Mouse (Mus musculus) kidney, embryonic 16.5 days (tissue): ENCODE data around the gene Rbp4. TPM values are rescaled to one million over a fixed set of nuclear protein-coding genes. Genes with fewer than 3 reads are reported as not detected.

ENCODE experiments used
- ATAC-seq: fragments of 200-750 bp; cut with Nextera tagmentation; 2 replicates; pipeline ENCODE4 v1.8.0; 2017; ENCODE audit warnings: moderate TSS enrichment; ENCODE audit not compliant: low FRiP score, low TSS enrichment
- H3K27ac ChIP-seq: fragments of 300-500 bp; sonication (generic); 2 replicates; pipeline ENCODE4 v1.5.1; 2014; ENCODE audit warnings: low read length
- H3K27me3 ChIP-seq: fragments of 300-500 bp; sonication (generic); 2 replicates; pipeline ENCODE4 v1.6.1; 2014; ENCODE audit warnings: low read length, control low read depth, mixed read lengths; ENCODE audit not compliant: insufficient read depth
- H3K36me3 ChIP-seq: fragments of 300-500 bp; sonication (generic); 2 replicates; pipeline ENCODE4 v1.6.1; 2014; ENCODE audit warnings: low read length, control low read depth, mixed read lengths; ENCODE audit not compliant: insufficient read depth
- H3K4me1 ChIP-seq: fragments of 300-500 bp; sonication (generic); 2 replicates; pipeline ENCODE4 v1.6.1; 2014; ENCODE audit warnings: low read length, control low read depth, mixed read lengths; ENCODE audit not compliant: insufficient read depth
- H3K4me2 ChIP-seq: fragments of 300-500 bp; sonication (generic); replicated peaks from 2 replicates; pipeline ENCODE4 v1.6.1; 2014; ENCODE audit warnings: low read depth, low read length
- H3K4me3 ChIP-seq: fragments of 300-500 bp; sonication (generic); 2 replicates; pipeline ENCODE4 v1.5.1; 2014; ENCODE audit warnings: mild to moderate bottlenecking, low read length
- H3K9ac ChIP-seq: fragments of 300-500 bp; sonication (generic); replicated peaks from 2 replicates; pipeline ENCODE4 v1.6.1; 2014; ENCODE audit warnings: low read length
- H3K9me3 ChIP-seq: fragments of 300-500 bp; sonication (generic); 2 replicates; pipeline ENCODE4 v1.6.1; 2016; ENCODE audit warnings: low read length, control low read depth
- WGBS: fragments of 180-500 bp; shearing (Covaris S2); extraction: QIAGEN DNeasy Blood & Tissue Kit; methylation state at CpG from one replicate; pipeline ENCODE4 v1.1.7; 2014; 5-methylcytosine and 5-hydroxymethylcytosine counted together
- polyA plus RNA-seq: library from polyadenylated mRNA; unstranded; fragments of >200 nt; fragmentation: Nextera tagmentation; extraction: Ambion mirVana; gene quantifications from 2 replicates; pipeline ENCODE4 v1.2.1, GENCODE M21; 2015

Rbp4 gene
- polyA plus RNA-seq, 1 experiment from 2014 or later = 9.1 TPM

DNA sequence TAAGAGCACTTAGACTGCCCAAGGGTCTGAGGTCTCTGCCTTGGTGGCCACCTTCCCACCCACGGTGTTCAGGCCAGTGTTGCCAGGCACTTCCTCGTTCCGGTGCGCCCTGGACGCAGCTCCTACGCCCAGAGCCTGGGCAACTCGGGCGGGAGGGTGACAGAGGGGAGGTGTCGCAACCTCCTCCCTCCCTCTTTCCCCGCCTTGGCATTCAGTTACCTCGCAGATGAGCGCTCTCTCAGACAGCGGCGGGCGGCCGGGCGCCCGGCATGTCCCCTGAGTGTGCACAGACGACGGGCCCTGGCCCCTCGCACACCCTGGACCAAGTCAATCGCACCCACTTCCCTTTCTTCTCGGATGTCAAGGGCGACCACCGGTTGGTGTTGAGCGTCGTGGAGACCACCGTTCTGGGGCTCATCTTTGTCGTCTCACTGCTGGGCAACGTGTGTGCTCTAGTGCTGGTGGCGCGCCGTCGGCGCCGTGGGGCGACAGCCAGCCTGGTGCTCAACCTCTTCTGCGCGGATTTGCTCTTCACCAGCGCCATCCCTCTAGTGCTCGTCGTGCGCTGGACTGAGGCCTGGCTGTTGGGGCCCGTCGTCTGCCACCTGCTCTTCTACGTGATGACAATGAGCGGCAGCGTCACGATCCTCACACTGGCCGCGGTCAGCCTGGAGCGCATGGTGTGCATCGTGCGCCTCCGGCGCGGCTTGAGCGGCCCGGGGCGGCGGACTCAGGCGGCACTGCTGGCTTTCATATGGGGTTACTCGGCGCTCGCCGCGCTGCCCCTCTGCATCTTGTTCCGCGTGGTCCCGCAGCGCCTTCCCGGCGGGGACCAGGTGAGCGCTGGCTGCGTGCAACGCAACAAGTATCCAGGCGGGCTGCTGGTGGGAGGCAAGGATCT lies 28.0 kb downstream of the Rbp4 start, which contains the start of gene Ffar4:
Gene Ffar4 (plus strand): TSS at position 214 of the 901 bp plus-strand sequence.
- Histone ChIP-seq H3K9ac (0 out of 2 replicates have a peak within 1 kb of the TSS, but pooled peaks have one; percentile 38), H3K4me3 (peak within 1 kb of the TSS; percentile 41), H3K27ac (no peak within 1 kb of the TSS), H3K9me3 (no peaks in the 10 kb centered on the region), H3K36me3 (no peaks in the 10 kb centered on the region), H3K4me1 (peaks cover 25% of the 10 kb centered on the region), H3K27me3 (peaks cover 45% of the 10 kb centered on the region), H3K4me2 (peak within 1 kb of the TSS; percentile 58)
- under 1% methylated on average over 77 of the region's 77 CpGs for WGBS
- ATAC-seq = peak; percentile 68

DNA sequence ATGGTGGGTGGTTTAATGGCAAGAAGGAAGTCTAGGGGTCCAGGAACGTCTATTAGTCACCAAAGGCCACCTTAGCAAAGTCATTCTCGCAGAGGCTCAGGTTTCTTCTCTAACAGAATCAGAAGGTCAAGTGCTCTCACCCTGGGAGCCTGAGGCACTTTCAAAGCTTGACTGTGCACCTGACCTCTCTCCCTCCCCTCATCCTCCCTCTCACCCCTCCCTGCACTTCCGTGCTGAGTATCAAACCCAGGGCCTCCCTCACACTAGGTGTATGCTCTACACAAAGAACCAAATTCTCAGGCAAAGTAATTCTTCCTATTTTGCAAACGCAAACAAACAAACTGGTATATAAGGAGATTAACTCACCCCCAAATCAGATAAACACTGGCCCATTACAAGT lies 28.9 kb downstream of the Rbp4 start:
- peak; percentile 58 for ATAC-seq
- H3K27ac ChIP-seq = no peak overlapping the region
- 5% methylated on average over 4 of the region's 4 CpGs for WGBS
- no peaks in the 10 kb centered on the region for H3K9me3 ChIP-seq
- H3K27me3 ChIP-seq = peaks cover 45% of the 10 kb centered on the region
- H3K9ac ChIP-seq = no peak overlapping the region
- peaks cover 33% of the 10 kb centered on the region for H3K4me1 ChIP-seq
- H3K36me3 ChIP-seq = no peaks in the 10 kb centered on the region
- no peak overlapping the region for H3K4me3 ChIP-seq
- peak overlapping the region; percentile 58; the same call in 1 of the 2 replicates for H3K4me2 ChIP-seq

DNA sequence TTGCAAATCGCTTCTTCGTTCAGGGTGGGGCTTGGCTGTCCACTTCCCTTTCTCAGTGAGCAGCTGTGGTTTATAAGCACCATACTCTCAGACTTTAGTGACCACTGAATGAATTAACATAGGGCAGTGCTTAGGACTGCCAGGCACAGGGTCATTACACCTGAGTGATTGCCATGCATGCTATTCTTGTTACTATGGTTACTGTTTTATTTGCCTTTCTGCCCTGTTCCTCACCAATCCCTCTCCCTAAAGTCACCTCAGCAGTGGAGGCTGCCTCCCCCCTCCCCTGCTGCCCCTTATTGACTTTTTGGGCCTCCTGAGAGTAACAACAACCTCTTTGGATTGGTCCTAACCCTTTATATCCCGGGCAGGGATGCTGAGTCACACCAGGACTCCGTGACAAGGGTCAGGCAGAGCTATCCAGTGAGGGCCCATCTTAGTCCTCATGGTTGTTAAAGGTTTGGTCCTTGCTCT lies 33.5 kb downstream of the Rbp4 start:
- Histone ChIP-seq H3K4me3 (no peak overlapping the region), H3K27ac (no peak overlapping the region), H3K9ac (no peak overlapping the region), H3K27me3 (peaks cover 14% of the 10 kb centered on the region), H3K9me3 (no peaks in the 10 kb centered on the region), H3K36me3 (no peaks in the 10 kb centered on the region), H3K4me1 (peaks cover 18% of the 10 kb centered on the region), H3K4me2 (no peak overlapping the region)
- ATAC-seq = peak; percentile 84
- WGBS = 24% methylated on average over 4 of the region's 4 CpGs

- Histone ChIP-seq H3K4me2 (no peak overlapping the region), H3K4me1 (peaks cover 9% of the 10 kb centered on the region; the same call in 1 of the 2 replicates), H3K9me3 (no peaks in the 10 kb centered on the region), H3K36me3 (no peaks in the 10 kb centered on the region), H3K27me3 (peaks cover 5% of the 10 kb centered on the region; the same call in 1 of the 2 replicates), H3K4me3 (no peak overlapping the region), H3K9ac (no peak overlapping the region), H3K27ac (no peak overlapping the region)
- no peak for ATAC-seq
- 85% methylated on average over 8 of the region's 8 CpGs for WGBS
Measured at GRCm38 (mm10) chr19:38089358-38089757, 35.7 kb downstream of the Rbp4 start.

GRCm38 (mm10) chr19:38086948-38087551 lies 38.0 kb downstream of the Rbp4 start:
- H3K4me2 ChIP-seq = no peak overlapping the region
- H3K4me3 ChIP-seq = no peak overlapping the region
- H3K9me3 ChIP-seq = no peaks in the 10 kb centered on the region
- peaks cover 8% of the 10 kb centered on the region; the same call in 1 of the 2 replicates for H3K4me1 ChIP-seq
- H3K9ac ChIP-seq = no peak overlapping the region
- peak; percentile 84 for ATAC-seq
- no peaks in the 10 kb centered on the region for H3K36me3 ChIP-seq
- H3K27me3 ChIP-seq = no peaks in the 10 kb centered on the region
- H3K27ac ChIP-seq = no peak overlapping the region
- WGBS = 52% methylated on average over 11 of the region's 11 CpGs

- 83% methylated on average over 4 of the region's 4 CpGs for WGBS
- ATAC-seq = no peak
Measured at GRCm38 (mm10) chr19:38085841-38086240, 39.2 kb downstream of the Rbp4 start.

GRCm38 (mm10) chr19:38082931-38083525 lies 42.1 kb downstream of the Rbp4 start:
- WGBS = 45% methylated on average over 5 of the region's 5 CpGs

More at GRCm38 (mm10) chr19:38085841-38086240, 39.2 kb downstream of the Rbp4 start:
- H3K4me3 ChIP-seq = no peak overlapping the region
- no peak overlapping the region for H3K4me2 ChIP-seq
- H3K9ac ChIP-seq = no peak overlapping the region
- H3K27ac ChIP-seq = no peak overlapping the region
- H3K4me1 ChIP-seq = no peaks in the 10 kb centered on the region
- no peaks in the 10 kb centered on the region for H3K36me3 ChIP-seq
- no peaks in the 10 kb centered on the region for H3K9me3 ChIP-seq
- H3K27me3 ChIP-seq = no peaks in the 10 kb centered on the region

GRCm38 (mm10) chr19:38081361-38081760 lies 43.7 kb downstream of the Rbp4 start:
- no peaks in the 10 kb centered on the region for H3K9me3 ChIP-seq
- H3K27me3 ChIP-seq = no peaks in the 10 kb centered on the region
- H3K4me1 ChIP-seq = no peaks in the 10 kb centered on the region
- ATAC-seq = no peak
- no peaks in the 10 kb centered on the region for H3K36me3 ChIP-seq
- no peak overlapping the region for H3K27ac ChIP-seq
- no peak overlapping the region for H3K4me3 ChIP-seq
- WGBS = 65% methylated on average over 3 of the region's 3 CpGs
- no peak overlapping the region for H3K4me2 ChIP-seq
- no peak overlapping the region for H3K9ac ChIP-seq

More at GRCm38 (mm10) chr19:38082931-38083525, 42.1 kb downstream of the Rbp4 start:
- H3K27me3 ChIP-seq = no peaks in the 10 kb centered on the region
- H3K4me3 ChIP-seq = no peak overlapping the region
- H3K9me3 ChIP-seq = no peaks in the 10 kb centered on the region
- no peaks in the 10 kb centered on the region for H3K36me3 ChIP-seq
- ATAC-seq = no peak
- no peak overlapping the region for H3K9ac ChIP-seq
- no peak overlapping the region for H3K4me2 ChIP-seq
- H3K4me1 ChIP-seq = no peaks in the 10 kb centered on the region
- H3K27ac ChIP-seq = no peak overlapping the region

GRCm38 (mm10) chr19:38077851-38078540 lies 47.1 kb downstream of the Rbp4 start:
- 63% methylated on average over 3 of the region's 3 CpGs for WGBS
- no peak for ATAC-seq

More at GRCm38 (mm10) chr19:38077851-38078540, 47.1 kb downstream of the Rbp4 start:
- no peak overlapping the region for H3K4me3 ChIP-seq
- no peak overlapping the region for H3K9ac ChIP-seq
- no peaks in the 10 kb centered on the region for H3K27me3 ChIP-seq
- no peak overlapping the region for H3K27ac ChIP-seq
- H3K4me1 ChIP-seq = no peaks in the 10 kb centered on the region
- H3K4me2 ChIP-seq = no peak overlapping the region
- no peaks in the 10 kb centered on the region for H3K9me3 ChIP-seq
- peaks cover 4% of the 10 kb centered on the region; the same call in 1 of the 2 replicates for H3K36me3 ChIP-seq
